7 mouse cellular contexts compared by ENCODE assay signal in the genomic region with DNA sequence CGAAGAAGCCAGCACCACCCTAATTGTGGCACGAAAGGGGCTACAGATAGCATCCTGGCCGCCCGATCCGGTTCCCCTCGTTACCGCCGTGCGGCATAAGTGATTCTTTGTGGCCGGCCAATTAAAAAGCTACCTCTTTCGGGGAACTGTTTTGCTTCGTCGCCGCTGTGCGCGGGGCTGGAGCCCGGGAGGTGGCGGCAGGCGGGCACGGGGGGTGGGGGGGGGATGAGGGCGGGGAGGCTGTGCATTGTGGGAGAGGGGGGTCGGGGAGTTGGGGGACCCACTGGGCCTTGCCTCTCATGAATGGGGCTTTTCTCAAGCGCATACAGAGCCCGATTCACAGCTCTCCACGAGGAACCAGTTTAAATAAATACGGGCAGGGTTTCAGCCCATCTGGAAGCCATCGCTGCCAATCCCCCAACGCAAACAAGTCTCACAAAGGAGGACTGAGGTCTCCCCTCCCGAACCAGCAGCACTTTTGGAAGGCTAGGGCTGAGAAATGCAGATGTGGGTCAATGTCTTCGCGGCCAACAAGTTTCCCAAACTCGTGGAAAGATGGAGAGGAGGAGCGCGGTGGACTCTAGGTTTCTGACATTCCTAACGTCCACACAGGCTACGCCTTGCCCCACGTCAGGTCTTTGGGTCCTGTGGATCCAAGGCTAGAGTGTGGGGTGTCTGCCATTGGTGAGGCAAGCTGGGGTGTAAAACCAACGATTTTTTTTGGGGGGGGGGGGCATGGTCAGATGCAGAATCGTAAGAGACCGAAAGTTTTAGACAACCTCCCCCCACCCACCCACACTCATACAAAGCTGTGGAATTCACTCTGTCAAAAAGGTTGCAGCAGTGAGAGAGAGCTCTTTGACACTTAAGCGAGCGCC. TPM values are rescaled to one million over a fixed set of nuclear protein-coding genes. Genes with fewer than 3 reads are reported as not detected.
DNase-seq lines count a peak whose midpoint lies in the region; ATAC-seq and TF ChIP-seq lines count a peak whose summit lies in the region.

No protein-coding gene starts in this region.

- no peak overlapping the region for H3K27ac ChIP-seq in lung, postnatal 0 days (ENCODE audit: low read length)
- H3K27ac ChIP-seq in forebrain, embryonic 13.5 days, result peak overlapping the region; percentile 83
- H3K27ac ChIP-seq in neural tube, embryonic 15.5 days (replicated peaks), result peak overlapping the region; percentile 63

- no peak for DNase-seq in lung, postnatal 0 days (ENCODE audit: low spot score)
- DNase-seq in lung, postnatal 4 days, result no peak
- DNase-seq in left cerebral cortex, adult 8-10 months (ENCODE audit: low spot score in 2 of 2), result peak; percentile 14 to 49
- DNase-seq in gastrocnemius, postnatal 10 days, result no peak
- no peak for DNase-seq in cerebellum, adult 8-10 months

- H3K9me3 ChIP-seq in lung, postnatal 0 days (ENCODE audit: low read length), result no peaks in the 10 kb centered on the region
- no peaks in the 10 kb centered on the region for H3K9me3 ChIP-seq in forebrain, embryonic 13.5 days (replicated peaks)
- H3K9me3 ChIP-seq in neural tube, embryonic 15.5 days (replicated peaks), result no peaks in the 10 kb centered on the region

- peak overlapping the region; percentile 23 for H3K4me3 ChIP-seq in lung, postnatal 0 days (ENCODE audit: low read depth, low read length)
- peak overlapping the region; percentile 50 for H3K4me3 ChIP-seq in forebrain, embryonic 13.5 days
- peak overlapping the region; percentile 46 for H3K4me3 ChIP-seq in neural tube, embryonic 15.5 days (replicated peaks)

- peak overlapping the region; percentile 51 for H3K4me2 ChIP-seq in lung, postnatal 0 days (replicated peaks; ENCODE audit: low read depth, low read length)
- peak overlapping the region; percentile 81 for H3K4me2 ChIP-seq in forebrain, embryonic 13.5 days
- H3K4me2 ChIP-seq in neural tube, embryonic 15.5 days, result peak overlapping the region; percentile 92

- H3K27me3 ChIP-seq in lung, postnatal 0 days (replicated peaks; ENCODE audit: insufficient read depth, low read length), result peaks cover 69% of the 10 kb centered on the region
- H3K27me3 ChIP-seq in forebrain, embryonic 13.5 days, result peaks cover 25% of the 10 kb centered on the region
- peaks cover 65% of the 10 kb centered on the region for H3K27me3 ChIP-seq in neural tube, embryonic 15.5 days (replicated peaks)

- no peaks in the 10 kb centered on the region for H3K36me3 ChIP-seq in lung, postnatal 0 days (ENCODE audit: insufficient read depth, low read length)
- H3K36me3 ChIP-seq in forebrain, embryonic 13.5 days (ENCODE audit: poor library complexity, severe bottlenecking), result peaks cover 17% of the 10 kb centered on the region
- no peaks in the 10 kb centered on the region for H3K36me3 ChIP-seq in neural tube, embryonic 15.5 days

- no peak for TF ChIP-seq CTCF in lung, postnatal 0 days (IDR thresholded peaks at IDR 0.05)

- H3K4me1 ChIP-seq in lung, postnatal 0 days (ENCODE audit: insufficient read depth, low read depth, low read length), result peaks cover 24% of the 10 kb centered on the region; the same call in 1 of the 2 replicates
- peaks cover 71% of the 10 kb centered on the region for H3K4me1 ChIP-seq in forebrain, embryonic 13.5 days
- H3K4me1 ChIP-seq in neural tube, embryonic 15.5 days, result peaks cover 71% of the 10 kb centered on the region

- no peak overlapping the region for H3K9ac ChIP-seq in lung, postnatal 0 days (replicated peaks; ENCODE audit: low read depth)
- H3K9ac ChIP-seq in forebrain, embryonic 13.5 days, result peak overlapping the region; percentile 76
- peak overlapping the region; percentile 36 for H3K9ac ChIP-seq in neural tube, embryonic 15.5 days (replicated peaks)

- 2% methylated on average over 39 of the region's 42 CpGs for WGBS in lung, postnatal 0 days
- under 1% methylated on average over 39 of the region's 42 CpGs for WGBS in forebrain, embryonic 13.5 days
- under 1% methylated on average over 42 of the region's 42 CpGs for WGBS in neural tube, embryonic 15.5 days

- TF ChIP-seq EP300 in lung, postnatal 0 days (IDR thresholded peaks at IDR 0.05), result no peak

- ATAC-seq in lung, postnatal 0 days, result no peak
- peak; percentile 64 for ATAC-seq in forebrain, embryonic 13.5 days
- peak; percentile 30; the same call in 1 of the 2 replicates for ATAC-seq in neural tube, embryonic 15.5 days (ENCODE audit: low FRiP score)

RNA-seq across cellular contexts. Expression of gene Col2a1, which starts 2.1 kb away (rescaled TPM):
- polyA plus RNA-seq in lung, postnatal 0 days (2015; fragmentation: Nextera tagmentation; extraction: Ambion mirVana), result 0.18 TPM in 1 of 2 replicates, not detected in the other
- 31.8 and 39.6 TPM in 2 replicates for polyA plus RNA-seq in forebrain, embryonic 13.5 days (2015; fragmentation: Nextera tagmentation; extraction: Ambion mirVana)
- 1 to 10 TPM; 1.3 to 2.2 (median 1.6) TPM for total RNA-seq in left cerebral cortex, adult 8-10 months (2022)
- polyA plus RNA-seq in neural tube, embryonic 15.5 days (2015; fragmentation: Nextera tagmentation; extraction: Ambion mirVana), result 33.8 and 62.9 TPM in 2 replicates
- total RNA-seq in gastrocnemius, postnatal 10 days (2021), result 10 to 100 TPM; 33.3 to 33.7 TPM

RNA-seq across cellular contexts. Expression of gene Tmem106c, which starts 38.4 kb away (rescaled TPM):
- polyA plus RNA-seq in lung, postnatal 0 days (2015; fragmentation: Nextera tagmentation; extraction: Ambion mirVana), result 30.3 and 36.7 TPM in 2 replicates
- 46.9 and 56.2 TPM in 2 replicates for polyA plus RNA-seq in forebrain, embryonic 13.5 days (2015; fragmentation: Nextera tagmentation; extraction: Ambion mirVana)
- total RNA-seq in left cerebral cortex, adult 8-10 months (2022), result 10 to 100 TPM; 32.2 to 37.7 (median 34.1) TPM
- 48.0 and 48.6 TPM in 2 replicates for polyA plus RNA-seq in neural tube, embryonic 15.5 days (2015; fragmentation: Nextera tagmentation; extraction: Ambion mirVana)
- 10 to 100 TPM; 14.4 to 17.7 TPM for total RNA-seq in gastrocnemius, postnatal 10 days (2021)

Comparison
In these comparisons a context has a peak if more than half of its experiments do, and no peak if none do; other contexts are left out.
1. DNase-seq: peak in left cerebral cortex, adult 8-10 months (2 of 2); none in lung, postnatal 0 days (single experiment), lung, postnatal 4 days (0 of 2), gastrocnemius, postnatal 10 days (single experiment) and cerebellum, adult 8-10 months (single experiment).
2. RNA of gene Col2a1, which starts 2.1 kb away (polyA plus RNA-seq): 33.8 to 62.9 TPM in neural tube, embryonic 15.5 days and 31.8 to 39.6 TPM in forebrain, embryonic 13.5 days; 0.18 TPM in lung, postnatal 0 days; every median in the first group is over 10 times any median in the second.
3. Peak in every context shown above with its lines, with median percentiles within 50 percentile points of each other: H3K4me2 ChIP-seq and H3K4me3 ChIP-seq.